Mouse (Mus musculus) frontal cortex, adult 2 months (tissue): ENCODE measurements around the gene Prx. TPM values are rescaled to one million over a fixed set of nuclear protein-coding genes. Genes with fewer than 3 reads are reported as not detected.

Source experiments
- DNase-seq, 2 experiments: peaks; one replicate each; pipeline ENCODE4 v3.0.0; 2022; ENCODE audit warnings: low spot score in 1 of 2; ENCODE audit errors: extremely low spot score in 1 of 2
- polyA plus RNA-seq: library from polyadenylated mRNA; depleted of rRNA; stranded (reverse); fragments of >200 nt; gene quantifications from 2 replicates; pipeline ENCODE4 v1.2.3, GENCODE M21; 2012; rRNA removed

Prx gene
- polyA plus RNA-seq = 0.29 and 0.46 TPM in 2 replicates

- no peak for DNase-seq
Observed at GRCm38 (mm10) chr7:27499036-27499435, at the start of gene Prx. Gene Prx, plus strand, starts transcription at chr7:27499324.

- no peak for DNase-seq
Observed at GRCm38 (mm10) chr7:27451359-27451758, 47.8 kb upstream of the Prx start.

- no peak for DNase-seq
Observed at GRCm38 (mm10) chr7:27452206-27452770, 46.8 kb upstream of the Prx start.

- DNase-seq = no peak
Observed at GRCm38 (mm10) chr7:27454461-27455121, 44.5 kb upstream of the Prx start.

- no peak for DNase-seq
Observed at GRCm38 (mm10) chr7:27455273-27455672, 43.9 kb upstream of the Prx start.

- no peak for DNase-seq
Observed at GRCm38 (mm10) chr7:27458614-27459013, 40.5 kb upstream of the Prx start.

GRCm38 (mm10) chr7:27459640-27460039, 39.5 kb upstream of the Prx start:
- DNase-seq = no peak

- DNase-seq = no peak
Observed at GRCm38 (mm10) chr7:27460477-27460876, 38.6 kb upstream of the Prx start.

- DNase-seq = no peak
Observed at GRCm38 (mm10) chr7:27467648-27468047, 31.5 kb upstream of the Prx start.

- no peak for DNase-seq
Observed at GRCm38 (mm10) chr7:27471390-27472120, 27.6 kb upstream of the Prx start.

- no peak for DNase-seq
Observed at GRCm38 (mm10) chr7:27472596-27472995, 26.5 kb upstream of the Prx start.

GRCm38 (mm10) chr7:27473156-27473834, 25.8 kb upstream of the Prx start, which contains the start of gene Sertad3:
Gene Sertad3, plus strand, starts transcription at chr7:27473768.
- DNase-seq = peak; percentile 95 to 98

- no peak for DNase-seq
Observed at GRCm38 (mm10) chr7:27473835-27474489, 25.2 kb upstream of the Prx start.

GRCm38 (mm10) chr7:27474490-27474954, 24.6 kb upstream of the Prx start:
- DNase-seq = peak; percentile 96 to 99

GRCm38 (mm10) chr7:27475596-27475995, 23.5 kb upstream of the Prx start:
- DNase-seq = no peak

- DNase-seq = no peak
Observed at GRCm38 (mm10) chr7:27476098-27476635, 23.0 kb upstream of the Prx start.

- DNase-seq = no peak
Observed at GRCm38 (mm10) chr7:27478561-27478960, 20.6 kb upstream of the Prx start.

- no peak for DNase-seq
Observed at GRCm38 (mm10) chr7:27479750-27480149, 19.4 kb upstream of the Prx start.

GRCm38 (mm10) chr7:27480506-27480905, 18.6 kb upstream of the Prx start:
- DNase-seq = no peak

GRCm38 (mm10) chr7:27480927-27481626, 18.0 kb upstream of the Prx start:
- DNase-seq = no peak
